Mouse (Mus musculus) heart, adult 2 months (tissue): ENCODE measurements around the gene Olfml2a. TPM values are rescaled to one million over a fixed set of nuclear protein-coding genes. Genes with fewer than 3 reads are reported as not detected.

Source experiments
- DNase-seq, 2 experiments: peaks; one replicate each; pipeline ENCODE4 v3.0.0; 2021
- H3K27ac ChIP-seq: fragments of 200-600 bp; 2 replicates; pipeline ENCODE4 v1.8.1; 2022
- H3K27me3 ChIP-seq: fragments of 200-500 bp; 2 replicates; pipeline ENCODE4 v1.6.1; 2012; ENCODE audit warnings: mild to moderate bottlenecking, low read length, inconsistent platforms, mixed read lengths; ENCODE audit not compliant: control insufficient read depth, insufficient read depth
- H3K36me3 ChIP-seq: fragments of 200-500 bp; 2 replicates; pipeline ENCODE4 v1.6.1; 2012; ENCODE audit warnings: low read length, inconsistent platforms; ENCODE audit not compliant: control insufficient read depth, insufficient read depth
- H3K4me1 ChIP-seq: fragments of 200-500 bp; 2 replicates; pipeline ENCODE4 v1.6.1; 2011; ENCODE audit warnings: low read length; ENCODE audit not compliant: control insufficient read depth, insufficient read depth
- H3K4me3 ChIP-seq: fragments of 200-600 bp; 2 replicates; pipeline ENCODE4 v1.8.1; 2022
- H3K79me2 ChIP-seq: fragments of 200-500 bp; replicated peaks from 2 replicates; pipeline ENCODE4 v1.6.1; 2012; ENCODE audit warnings: mild to moderate bottlenecking, inconsistent platforms, low read length, moderate library complexity, mixed read lengths; ENCODE audit not compliant: control insufficient read depth, insufficient read depth
- H3K9ac ChIP-seq: fragments of 200-500 bp; 2 replicates; pipeline ENCODE4 v1.6.1; 2012; ENCODE audit warnings: low read depth, mild to moderate bottlenecking, control low read depth, inconsistent platforms, low read length, mixed read lengths
- CTCF ChIP-seq: fragments of 200-600 bp; IDR thresholded peaks from 2 replicates; pipeline ENCODE4 v1.8.1; 2022; ENCODE audit warnings: antibody characterized with exemption, mild to moderate bottlenecking, moderate library complexity
- EP300 ChIP-seq: fragments of 200-500 bp; IDR thresholded peaks from 2 replicates; pipeline ENCODE4 v1.6.1; 2011; ENCODE audit warnings: low read depth, low read length, control low read depth; ENCODE audit not compliant: insufficient read depth
- POLR2A ChIP-seq: fragments of 200-500 bp; IDR thresholded peaks from 2 replicates; pipeline ENCODE4 v1.6.1; 2011; ENCODE audit warnings: mild to moderate bottlenecking, low read depth, low read length, control low read depth; ENCODE audit not compliant: insufficient read depth
- WGBS: fragments of 180-500 bp; shearing (Covaris S2); methylation state at CpG from one replicate; pipeline ENCODE4 v1.1.7; 2018; 5-methylcytosine and 5-hydroxymethylcytosine counted together
- intact Hi-C: fragments of 180-260 bp; cut with DNase I; formaldehyde crosslinking; loops from one replicate; pipeline ENCODE4 v1.15.1; 2025
- polyA plus RNA-seq: library from polyadenylated mRNA; depleted of rRNA; stranded (reverse); fragments of >200 nt; gene quantifications from 2 replicates; pipeline ENCODE4 v1.2.3, GENCODE M21; 2012
- total RNA-seq, 2 experiments: library from RNA; stranded (reverse); gene quantifications; 2 replicates each; pipeline ENCODE4 v1.2.3; 2021

Gene Olfml2a
- total and polyA plus RNA-seq, 3 experiments, result 2.9 to 3.8 (median 3.0) TPM

DNA sequence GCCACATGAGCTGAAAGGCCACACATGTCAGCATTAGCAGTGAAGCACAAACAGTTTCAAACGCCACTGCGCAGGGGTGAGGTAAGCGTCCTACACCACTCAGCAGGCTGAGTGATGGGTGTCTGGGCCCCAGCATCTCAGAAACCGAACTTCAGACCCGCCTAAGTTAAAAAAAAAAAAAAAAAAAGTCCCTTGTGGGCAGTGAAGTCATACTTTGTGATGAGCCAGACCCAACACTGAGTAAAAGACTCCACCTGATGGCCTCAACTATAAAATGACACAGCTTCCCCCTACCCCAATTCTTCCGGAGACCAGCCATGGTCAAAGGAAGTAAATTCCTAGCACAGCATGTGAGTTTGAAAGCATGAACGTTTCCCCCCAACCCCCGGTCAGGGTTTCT lies 71.3 kb downstream of the Olfml2a start:
- WGBS, result 38% methylated on average over 8 of the region's 8 CpGs
- Histone ChIP-seq H3K4me1 (peaks cover 6% of the 10 kb centered on the region), H3K79me2 (no peaks in the 10 kb centered on the region), H3K27me3 (no peaks in the 10 kb centered on the region), H3K27ac (no peak overlapping the region), H3K36me3 (peaks cover 6% of the 10 kb centered on the region; the same call in 1 of the 2 replicates), H3K9ac (no peak overlapping the region), H3K4me3 (no peak overlapping the region)
- DNase-seq, result no peak
- TF ChIP-seq CTCF (no peak), EP300 (no peak), POLR2A (no peak)
- intact Hi-C loops, result loop anchor here (10.0 kb wide), 1 partner anchor 358 kb away; the partner anchor contains the start of gene Psmb7

DNA sequence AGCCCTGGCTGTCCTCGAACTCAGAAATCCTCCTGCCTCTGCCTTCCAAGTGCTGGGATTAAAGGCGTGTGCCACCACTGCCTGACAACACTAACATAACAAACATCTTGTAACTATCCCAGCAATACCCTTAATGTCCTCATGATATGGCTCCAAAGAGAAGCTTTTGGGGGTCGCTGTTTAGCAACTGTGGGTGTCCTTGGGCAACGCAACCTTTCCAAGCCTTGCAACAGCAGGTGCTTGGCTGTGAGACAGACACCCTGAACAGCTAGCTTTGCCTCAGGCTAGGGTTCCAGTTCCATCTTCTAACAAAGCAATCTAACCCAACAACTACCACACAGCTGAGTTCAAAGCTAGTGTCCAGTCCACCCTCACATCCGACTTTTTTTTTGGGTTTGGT lies 71.7 kb downstream of the Olfml2a start:
- peaks cover 6% of the 10 kb centered on the region; the same call in 1 of the 2 replicates for H3K36me3 ChIP-seq
- WGBS, result 67% methylated on average over 5 of the region's 5 CpGs

DNA sequence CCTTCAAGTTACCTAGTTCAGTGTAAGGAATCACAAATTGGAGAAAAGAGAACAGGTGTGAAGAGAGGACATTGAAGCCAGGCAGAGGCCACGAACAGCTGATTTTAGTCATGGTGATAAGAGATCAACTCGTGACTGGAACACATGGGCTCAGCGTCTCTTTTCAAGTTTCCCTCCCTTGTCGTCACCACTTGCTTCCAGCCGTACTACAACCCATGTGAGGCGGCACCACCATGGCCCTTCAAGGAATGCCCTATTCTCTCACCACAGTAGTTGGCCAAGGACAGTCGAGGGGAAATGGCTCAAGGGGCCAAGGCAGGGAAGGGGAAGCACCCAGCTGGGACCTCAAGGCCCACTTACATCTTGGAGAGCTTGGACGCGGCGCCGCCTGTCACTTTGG lies 72.6 kb downstream of the Olfml2a start:
- H3K27ac ChIP-seq, result peak overlapping the region; percentile 77

More for the DNA sequence above, 71.7 kb downstream of the Olfml2a start:
- TF ChIP-seq EP300 (no peak), POLR2A (no peak), CTCF (no peak)
- 0 out of 2 replicates have a peak, but pooled peaks cover 1% of the 10 kb centered on the region for H3K79me2 ChIP-seq
- H3K27me3 ChIP-seq, result no peaks in the 10 kb centered on the region
- intact Hi-C loops, result loop anchor here (10.0 kb wide), 1 partner anchor 359 kb away; the partner anchor contains the start of gene Psmb7
- H3K4me1 ChIP-seq, result peaks cover 6% of the 10 kb centered on the region
- no peak overlapping the region for H3K9ac ChIP-seq
- DNase-seq, result no peak
- H3K27ac ChIP-seq, result no peak overlapping the region
- H3K4me3 ChIP-seq, result no peak overlapping the region

DNA sequence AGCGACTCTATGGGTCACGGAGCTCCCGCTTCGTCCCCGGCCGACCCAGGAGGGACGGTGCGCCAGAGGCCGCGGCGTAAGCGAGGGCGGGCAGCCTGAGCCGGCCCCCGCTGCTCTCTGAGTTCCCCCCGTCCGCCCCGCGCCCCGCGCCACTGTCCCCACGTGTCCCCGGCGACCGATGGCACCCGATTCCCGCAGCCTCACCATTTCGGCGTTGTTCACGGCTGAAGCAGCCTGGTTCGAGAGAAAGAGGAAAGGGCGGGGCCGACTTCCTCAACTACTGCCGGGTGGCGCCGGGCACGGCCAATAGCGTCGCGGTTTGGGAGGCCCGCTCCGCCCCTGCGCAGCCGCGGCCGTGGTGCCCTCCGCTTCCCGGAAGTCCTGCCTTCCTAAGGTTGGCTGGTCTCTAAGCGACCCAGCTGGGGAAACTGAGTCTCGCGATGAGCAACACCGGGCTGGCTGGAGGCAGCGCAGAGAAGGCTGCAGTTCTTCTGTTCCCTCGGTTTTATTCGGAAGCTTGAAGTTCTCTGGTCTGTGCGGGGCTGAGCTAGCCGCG lies 73.2 kb downstream of the Olfml2a start, which contains the start of gene Arpc5l:
TSS of gene Arpc5l (plus strand) at position 469 of the 556 bp plus-strand sequence.
- under 1% methylated on average over 58 of the region's 58 CpGs for WGBS
- Histone ChIP-seq H3K36me3 (peaks cover 13% of the 10 kb centered on the region), H3K27ac (peak within 1 kb of the TSS; percentile 77), H3K4me1 (peaks cover 10% of the 10 kb centered on the region), H3K4me3 (peak within 1 kb of the TSS; percentile 91), H3K79me2 (peaks cover 1% of the 10 kb centered on the region; the same call in 1 of the 2 replicates), H3K27me3 (no peaks in the 10 kb centered on the region), H3K9ac (peak within 1 kb of the TSS; percentile 82)
- TF ChIP-seq POLR2A, result peak; percentile 91
- no peak for TF ChIP-seq EP300
- intact Hi-C loops, result loop anchor here (5.0 to 10.0 kb wide), 2 partner anchors 62 to 360 kb away; partner anchors contain the start of genes Golga1 and Psmb7
- DNase-seq, result peak; percentile 92 to 94

More for the DNA sequence above, 72.6 kb downstream of the Olfml2a start:
- Histone ChIP-seq H3K9ac (peak overlapping the region; percentile 81), H3K36me3 (peaks cover 10% of the 10 kb centered on the region), H3K4me3 (peak overlapping the region; percentile 91), H3K4me1 (peaks cover 8% of the 10 kb centered on the region), H3K27me3 (no peaks in the 10 kb centered on the region), H3K79me2 (0 out of 2 replicates have a peak, but pooled peaks cover 1% of the 10 kb centered on the region)
- DNase-seq, result no peak
- WGBS, result 1% methylated on average over 11 of the region's 11 CpGs
- intact Hi-C loops, result loop anchor here (10.0 kb wide), 1 partner anchor 360 kb away; the partner anchor contains the start of gene Psmb7
- TF ChIP-seq EP300 (no peak), POLR2A (no peak), CTCF (no peak)

DNA sequence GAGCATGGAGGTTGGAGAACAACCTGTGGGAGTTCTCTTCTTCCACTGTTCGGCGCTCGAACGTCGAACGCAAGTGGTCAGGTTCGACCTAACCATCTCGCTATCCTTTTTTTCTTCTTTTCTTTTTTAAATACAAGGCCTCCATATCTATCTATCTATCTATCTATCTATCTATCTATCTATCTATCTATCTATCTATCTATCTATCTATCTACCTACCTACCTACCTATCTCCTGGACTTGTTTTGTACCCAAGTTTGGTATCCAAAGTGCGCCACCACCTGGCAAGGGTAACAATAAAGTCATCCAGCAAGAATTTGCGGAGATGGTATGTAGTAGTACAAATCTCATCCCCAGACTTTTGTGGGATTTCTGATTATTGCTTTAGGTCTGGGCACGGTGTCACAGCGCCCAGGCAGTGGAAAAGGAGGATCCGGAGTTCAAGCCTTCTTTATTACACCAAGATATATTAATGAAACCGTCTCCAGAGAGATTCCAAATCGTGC lies 73.8 kb downstream of the Olfml2a start, which contains the start of gene Rpl35:
TSS of gene Rpl35 (minus strand) at position 51 of the 506 bp plus-strand sequence.
- DNase-seq, result no peak
- Histone ChIP-seq H3K4me3 (peak within 1 kb of the TSS; percentile 91), H3K79me2 (peaks cover 1% of the 10 kb centered on the region; the same call in 1 of the 2 replicates), H3K27ac (peak within 1 kb of the TSS; percentile 77), H3K4me1 (peaks cover 10% of the 10 kb centered on the region), H3K27me3 (no peaks in the 10 kb centered on the region), H3K9ac (peak within 1 kb of the TSS; percentile 82), H3K36me3 (peaks cover 18% of the 10 kb centered on the region)
- intact Hi-C loops, result loop anchor here (5.0 to 10.0 kb wide), 2 partner anchors 62 to 361 kb away; partner anchors contain the start of genes Golga1 and Psmb7
- TF ChIP-seq CTCF (no peak), EP300 (no peak), POLR2A (no peak)
- WGBS, result 12% methylated on average over 15 of the region's 15 CpGs

DNA sequence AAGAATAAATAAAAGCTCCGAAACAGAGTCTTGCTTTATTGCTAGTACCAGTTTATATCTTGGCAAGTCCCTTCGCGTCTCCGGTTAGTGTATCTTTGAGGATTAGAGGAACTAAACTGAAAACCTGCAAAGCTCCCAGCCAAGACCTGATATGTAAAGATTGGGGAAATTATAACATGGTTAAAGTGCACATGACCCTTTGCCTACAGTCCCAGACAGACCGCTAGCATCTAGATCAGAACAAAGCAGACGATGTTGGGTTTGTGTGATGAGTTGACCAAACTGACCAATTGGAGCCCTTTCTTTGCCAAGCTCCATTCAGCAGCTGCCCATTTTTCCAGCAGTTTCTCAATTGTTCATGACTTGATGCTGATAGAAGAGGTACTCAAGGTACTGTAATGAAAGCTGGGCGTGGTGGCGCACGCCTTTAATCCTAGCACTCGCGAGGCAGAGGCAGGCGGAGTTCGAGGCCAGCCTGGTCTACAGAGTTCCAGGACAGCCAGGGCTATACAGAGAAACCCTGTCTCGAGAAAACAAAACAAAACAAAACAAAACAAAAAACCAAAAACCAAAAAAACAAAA lies 74.5 kb downstream of the Olfml2a start:
- Histone ChIP-seq H3K79me2 (peaks cover 1% of the 10 kb centered on the region; the same call in 1 of the 2 replicates), H3K9ac (no peak overlapping the region), H3K4me1 (peaks cover 14% of the 10 kb centered on the region), H3K36me3 (peaks cover 23% of the 10 kb centered on the region), H3K27ac (no peak overlapping the region), H3K4me3 (no peak overlapping the region), H3K27me3 (no peaks in the 10 kb centered on the region)
- no peak for TF ChIP-seq EP300
- no peak for TF ChIP-seq CTCF
- TF ChIP-seq POLR2A, result no peak
- no peak for DNase-seq
- WGBS, result 86% methylated on average over 14 of the region's 14 CpGs
- intact Hi-C loops, result loop anchor here (5.0 to 10.0 kb wide), 2 partner anchors 61 to 361 kb away; partner anchors contain the start of genes Golga1 and Psmb7
